Comparison of ENCODE assay signal across 8 mouse cellular contexts in genomic region chr4:155846871-155847578, GRCm38 (mm10). TPM values are rescaled to one million over a fixed set of nuclear protein-coding genes. Genes with fewer than 3 reads are reported as not detected.
DNase-seq lines count a peak whose midpoint lies in the region; ATAC-seq and TF ChIP-seq lines count a peak whose summit lies in the region.

Gene Dvl1 (plus strand): TSS chr4:155847402.

- no peaks in the 10 kb centered on the region for H3K27me3 ChIP-seq in hindbrain, embryonic 11.5 days (ENCODE audit: control insufficient read depth, insufficient read depth, low read length)
- H3K27me3 ChIP-seq in lung, postnatal 0 days (replicated peaks; ENCODE audit: insufficient read depth, low read length): no peaks in the 10 kb centered on the region

- peak; percentile 95 for DNase-seq in NIH3T3 (ENCODE audit: low read depth)
- peak; percentile 98 for DNase-seq in cerebellum, postnatal 10 days
- peak; percentile 80 to 95 for DNase-seq in frontal cortex, postnatal 10 days (ENCODE audit: low spot score in 2 of 2)
- peak; percentile 96 for DNase-seq in hindbrain, embryonic 11.5 days (ENCODE audit: low spot score)
- peak; percentile 97 to 99 for DNase-seq in layer of hippocampus, postnatal 10 days (ENCODE audit: low spot score in 2 of 2)
- peak; percentile 90 for DNase-seq in lung, postnatal 0 days (ENCODE audit: low spot score)
- DNase-seq in ovary, postnatal 10 days (ENCODE audit: low spot score): peak; percentile 97
- DNase-seq in thymus, postnatal 0 days (ENCODE audit: low spot score): peak; percentile 93

- H3K9ac ChIP-seq in hindbrain, embryonic 11.5 days (ENCODE audit: low read depth, low read length): peak within 1 kb of the TSS; percentile 92
- peak within 1 kb of the TSS; percentile 82 for H3K9ac ChIP-seq in lung, postnatal 0 days (replicated peaks; ENCODE audit: low read depth)

- TF ChIP-seq CTCF in lung, postnatal 0 days (IDR thresholded peaks at IDR 0.05): peak; percentile 61

- no peaks in the 10 kb centered on the region for H3K36me3 ChIP-seq in hindbrain, embryonic 11.5 days (ENCODE audit: control insufficient read depth, insufficient read depth, low read length)
- H3K36me3 ChIP-seq in lung, postnatal 0 days (ENCODE audit: insufficient read depth, low read length): no peaks in the 10 kb centered on the region

- peak within 1 kb of the TSS; percentile 27; the same call in 1 of the 2 replicates for H3K27ac ChIP-seq in hindbrain, embryonic 11.5 days (ENCODE audit: low read depth, low read length)
- H3K27ac ChIP-seq in lung, postnatal 0 days (ENCODE audit: low read length): peak within 1 kb of the TSS; percentile 77

- ATAC-seq in hindbrain, embryonic 11.5 days (ENCODE audit: low FRiP score): peak; percentile 93
- peak; percentile 94 for ATAC-seq in lung, postnatal 0 days

- peaks cover 7% of the 10 kb centered on the region for H3K4me1 ChIP-seq in hindbrain, embryonic 11.5 days (replicated peaks; ENCODE audit: control insufficient read depth, insufficient read depth, low read length)
- peaks cover 21% of the 10 kb centered on the region; the same call in 1 of the 2 replicates for H3K4me1 ChIP-seq in lung, postnatal 0 days (ENCODE audit: insufficient read depth, low read depth, low read length)

- TF ChIP-seq EP300 in lung, postnatal 0 days (IDR thresholded peaks at IDR 0.05): no peak

- 5% methylated on average over 32 of the region's 65 CpGs for WGBS in hindbrain, embryonic 11.5 days
- 4% methylated on average over 20 of the region's 65 CpGs for WGBS in lung, postnatal 0 days

- no peaks in the 10 kb centered on the region for H3K9me3 ChIP-seq in hindbrain, embryonic 11.5 days (ENCODE audit: control insufficient read depth, low read length)
- no peaks in the 10 kb centered on the region for H3K9me3 ChIP-seq in lung, postnatal 0 days (ENCODE audit: low read length)

- H3K4me3 ChIP-seq in hindbrain, embryonic 11.5 days (ENCODE audit: low read depth, low read length): peak within 1 kb of the TSS; percentile 77
- H3K4me3 ChIP-seq in lung, postnatal 0 days (ENCODE audit: low read depth, low read length): peak within 1 kb of the TSS; percentile 82

- peak within 1 kb of the TSS; percentile 78 for H3K4me2 ChIP-seq in hindbrain, embryonic 11.5 days (replicated peaks; ENCODE audit: low read depth, low read length)
- H3K4me2 ChIP-seq in lung, postnatal 0 days (replicated peaks; ENCODE audit: low read depth, low read length): peak within 1 kb of the TSS; percentile 93

RNA-seq across cellular contexts. Expression of gene Dvl1, which starts in this region (rescaled TPM):
- 7.5 and 8.8 TPM in 2 replicates for polyA plus RNA-seq in hindbrain, embryonic 11.5 days (2014; fragmentation: Nextera tagmentation; extraction: Ambion mirVana)
- 10 to 100 TPM; 69.5 to 82.8 TPM for total RNA-seq in layer of hippocampus, postnatal 10 days (2021)
- 9.1 and 11.9 TPM in 2 replicates for polyA plus RNA-seq in lung, postnatal 0 days (2015; fragmentation: Nextera tagmentation; extraction: Ambion mirVana)
- 5.7 and 7.6 TPM in 2 replicates for polyA plus RNA-seq in thymus, postnatal 0 days (2015; fragmentation: Nextera tagmentation; extraction: Ambion mirVana)

Comparison
In these comparisons a context has a peak if more than half of its experiments do, and no peak if none do; other contexts are left out.
1. Peak in every context shown above with its lines: DNase-seq, ATAC-seq, H3K4me3 ChIP-seq and H3K27ac ChIP-seq.